Comparison of ENCODE assay signal across 9 mouse cellular contexts in genomic region chr13:37513905-37514607, GRCm38 (mm10).
DNase-seq lines count a peak whose midpoint lies in the region; ATAC-seq and TF ChIP-seq lines count a peak whose summit lies in the region.
"Had no signal": no experiment of that assay in that cellular context is flagged by ENCODE, and none has a peak within 500 bp of the region (broad histone marks: within the 10 kb centered on the region; RNA-seq: fewer than 3 reads in every experiment).

No protein-coding gene starts in this region.

- H3K9ac ChIP-seq in limb, embryonic 13.5 days, result 0 out of 2 replicates have a peak overlapping the region, but pooled peaks have one; percentile 8
- H3K9ac ChIP-seq in midbrain, embryonic 15.5 days, result peak overlapping the region; percentile 47; the same call in 1 of the 2 replicates

- peak overlapping the region; percentile 53 for H3K4me2 ChIP-seq in limb, embryonic 13.5 days (replicated peaks)
- peak overlapping the region; percentile 47 for H3K4me2 ChIP-seq in midbrain, embryonic 15.5 days

- H3K36me3 ChIP-seq in embryonic facial prominence, embryonic 10.5 days (replicated peaks), result no peaks in the 10 kb centered on the region
- H3K36me3 ChIP-seq in heart, embryonic 10.5 days, result no peaks in the 10 kb centered on the region
- H3K36me3 ChIP-seq in limb, embryonic 13.5 days, result no peaks in the 10 kb centered on the region
- no peaks in the 10 kb centered on the region for H3K36me3 ChIP-seq in midbrain, embryonic 15.5 days (replicated peaks)

- no peaks in the 10 kb centered on the region for H3K9me3 ChIP-seq in embryonic facial prominence, embryonic 10.5 days
- H3K9me3 ChIP-seq in heart, embryonic 10.5 days, result no peaks in the 10 kb centered on the region
- H3K9me3 ChIP-seq in limb, embryonic 13.5 days, result no peaks in the 10 kb centered on the region
- no peaks in the 10 kb centered on the region for H3K9me3 ChIP-seq in midbrain, embryonic 15.5 days

- TF ChIP-seq POLR2A in brain, embryonic 14.5 days (IDR thresholded peaks at IDR 0.05; ENCODE audit: borderline replicate concordance, extremely low read depth, insufficient read depth, insufficient read length, poor library complexity, severe bottlenecking), result no peak

- 7% methylated on average over 23 of the region's 23 CpGs for WGBS in embryonic facial prominence, embryonic 10.5 days
- WGBS in heart, embryonic 10.5 days, result 17% methylated on average over 23 of the region's 23 CpGs
- 11% methylated on average over 23 of the region's 23 CpGs for WGBS in limb, embryonic 13.5 days
- WGBS in midbrain, embryonic 15.5 days, result 3% methylated on average over 23 of the region's 23 CpGs

- peak; percentile 95 for DNase-seq in brain, embryonic 14.5 days (ENCODE audit: low read depth)
- peak; percentile 77 for DNase-seq in embryonic facial prominence, embryonic 10.5 days (ENCODE audit: low spot score)
- no peak for DNase-seq in heart, embryonic 10.5 days (ENCODE audit: low spot score)
- peak; percentile 79 for DNase-seq in kidney, adult 9 months
- DNase-seq in testis, postnatal 14 days (ENCODE audit: low spot score), result peak; percentile 41
- DNase-seq in thymus, postnatal 4 days, result no peak

- ATAC-seq in limb, embryonic 13.5 days (ENCODE audit: low FRiP score, low read depth), result peak; percentile 55; the same call in 1 of the 2 replicates
- ATAC-seq in midbrain, embryonic 15.5 days (replicated peaks), result peak; percentile 89

- H3K27ac ChIP-seq in embryonic facial prominence, embryonic 10.5 days (replicated peaks), result peak overlapping the region; percentile 84
- H3K27ac ChIP-seq in heart, embryonic 10.5 days, result peak overlapping the region; percentile 82
- peak overlapping the region; percentile 63 for H3K27ac ChIP-seq in limb, embryonic 13.5 days
- peak overlapping the region; percentile 88 for H3K27ac ChIP-seq in midbrain, embryonic 15.5 days

- TF ChIP-seq CTCF in brain, embryonic 14.5 days (IDR thresholded peaks at IDR 0.05; ENCODE audit: borderline replicate concordance, extremely low read depth, insufficient read depth, insufficient read length), result no peak

- peak overlapping the region; percentile 38 for H3K4me3 ChIP-seq in embryonic facial prominence, embryonic 10.5 days
- peak overlapping the region; percentile 38 for H3K4me3 ChIP-seq in heart, embryonic 10.5 days
- peak overlapping the region; percentile 10 for H3K4me3 ChIP-seq in limb, embryonic 13.5 days
- H3K4me3 ChIP-seq in midbrain, embryonic 15.5 days, result peak overlapping the region; percentile 14; the same call in 1 of the 2 replicates
- H3K4me3 ChIP-seq: myocyte had no signal

- peaks cover 34% of the 10 kb centered on the region for H3K4me1 ChIP-seq in embryonic facial prominence, embryonic 10.5 days
- H3K4me1 ChIP-seq in heart, embryonic 10.5 days, result peaks cover 29% of the 10 kb centered on the region
- peaks cover 28% of the 10 kb centered on the region for H3K4me1 ChIP-seq in limb, embryonic 13.5 days
- peaks cover 26% of the 10 kb centered on the region for H3K4me1 ChIP-seq in midbrain, embryonic 15.5 days

- no peaks in the 10 kb centered on the region for H3K27me3 ChIP-seq in embryonic facial prominence, embryonic 10.5 days (replicated peaks; ENCODE audit: low read depth, poor library complexity, severe bottlenecking)
- no peaks in the 10 kb centered on the region for H3K27me3 ChIP-seq in heart, embryonic 10.5 days (ENCODE audit: insufficient read depth, poor library complexity, severe bottlenecking)
- 0 out of 2 replicates have a peak, but pooled peaks cover 2% of the 10 kb centered on the region for H3K27me3 ChIP-seq in limb, embryonic 13.5 days
- H3K27me3 ChIP-seq in midbrain, embryonic 15.5 days (replicated peaks), result 0 out of 2 replicates have a peak, but pooled peaks cover 4% of the 10 kb centered on the region

Comparison
In these comparisons a context has a peak if more than half of its experiments do, and no peak if none do; other contexts are left out.
1. DNase-seq: peak in brain, embryonic 14.5 days (single experiment), embryonic facial prominence, embryonic 10.5 days (single experiment), kidney, adult 9 months (single experiment) and testis, postnatal 14 days (single experiment); none in heart, embryonic 10.5 days (single experiment) and thymus, postnatal 4 days (single experiment).
2. Peak in every context shown above with its lines, with median percentiles within 50 percentile points of each other: H3K27ac ChIP-seq and H3K4me3 ChIP-seq.